Mouse (Mus musculus): ENCODE data around the gene Pphln1.

GRCm38 (mm10) chr15:93502703-93503102, 104.6 kb downstream of the Pphln1 start:
- TF ChIP-seq CTCF (IDR thresholded peaks at IDR 0.05; ENCODE audit: control insufficient read depth, insufficient read depth, insufficient replicate concordance, low read depth, low read length), result no peak
- no peak for TF ChIP-seq POLR2A (IDR thresholded peaks at IDR 0.05; ENCODE audit: control insufficient read depth, low read depth, low read length)
